Mouse (Mus musculus) left cerebral cortex, adult 18-20 months (tissue): ENCODE measurements around the gene Ppp1r36. TPM values are rescaled to one million over a fixed set of nuclear protein-coding genes. Genes with fewer than 3 reads are reported as not detected.
A peak's percentile ranks its signal among the peaks of the same experiment; 100 is the strongest.
"Not testable (repeated sequence)": the region's sequence is repeated elsewhere in the genome, so short reads cannot be mapped to it uniquely, and the experiment has no call there.

Experiments used
- DNase-seq, 2 experiments: peaks; one replicate each; pipeline ENCODE4 v3.0.0; 2021 to 2022; ENCODE audit warnings: low spot score in 2 of 2, mixed read lengths in 1 of 2
- total RNA-seq, 2 experiments: library from RNA; stranded (reverse); gene quantifications; 2 replicates each; pipeline ENCODE4 v1.2.3; 2021

Ppp1r36 gene
- total RNA-seq, 2 experiments from 2014 or later = 1.6 to 1.8 TPM

GRCm38 (mm10) chr12:76392979-76393378 is 24.4 kb upstream of the Ppp1r36 start:
- no peak for DNase-seq

GRCm38 (mm10) chr12:76397281-76397680 is 20.1 kb upstream of the Ppp1r36 start:
- DNase-seq = no peak

GRCm38 (mm10) chr12:76401674-76402073 is 15.7 kb upstream of the Ppp1r36 start:
- no peak for DNase-seq

GRCm38 (mm10) chr12:76402991-76403885 is 14.1 kb upstream of the Ppp1r36 start:
- peak in 1 of 2 experiments; percentile 80 for DNase-seq

GRCm38 (mm10) chr12:76403886-76404537 is 13.3 kb upstream of the Ppp1r36 start, which contains the start of gene Hspa2:
TSS of gene Hspa2 (plus strand) at chr12:76404176.
- DNase-seq = peak; percentile 100

GRCm38 (mm10) chr12:76404836-76405182 is 12.5 kb upstream of the Ppp1r36 start:
- no peak for DNase-seq

- DNase-seq = peak; percentile 32 to 34
Observed at GRCm38 (mm10) chr12:76405183-76405970, 12.0 kb upstream of the Ppp1r36 start.

- DNase-seq = peak in 1 of 2 experiments; percentile 5
Observed at GRCm38 (mm10) chr12:76405971-76406370, 11.4 kb upstream of the Ppp1r36 start.

- no peak for DNase-seq
Observed at GRCm38 (mm10) chr12:76407184-76407583, 10.2 kb upstream of the Ppp1r36 start.

- DNase-seq = no peak
Observed at GRCm38 (mm10) chr12:76409166-76409565, 8.2 kb upstream of the Ppp1r36 start.

- no peak for DNase-seq
Observed at GRCm38 (mm10) chr12:76415383-76416010, 1.8 kb upstream of the Ppp1r36 start.

GRCm38 (mm10) chr12:76418346-76418745 is 1.0 kb downstream of the Ppp1r36 start:
- DNase-seq = no peak

GRCm38 (mm10) chr12:76425256-76425655 is 7.9 kb downstream of the Ppp1r36 start:
- no peak for DNase-seq

GRCm38 (mm10) chr12:76427546-76427945 is 10.2 kb downstream of the Ppp1r36 start:
- no peak for DNase-seq

GRCm38 (mm10) chr12:76430879-76431406 is 13.6 kb downstream of the Ppp1r36 start:
- peak in 1 of 2 experiments; percentile 6 for DNase-seq

GRCm38 (mm10) chr12:76431431-76431830 is 14.1 kb downstream of the Ppp1r36 start:
- no peak for DNase-seq

- no peak for DNase-seq
Observed at GRCm38 (mm10) chr12:76434111-76434510, 16.8 kb downstream of the Ppp1r36 start.

- no peak for DNase-seq
Observed at GRCm38 (mm10) chr12:76435084-76435483, 17.7 kb downstream of the Ppp1r36 start.

GRCm38 (mm10) chr12:76435549-76435948 is 18.2 kb downstream of the Ppp1r36 start:
- DNase-seq = no peak

GRCm38 (mm10) chr12:76443488-76443887 is 26.1 kb downstream of the Ppp1r36 start:
- not testable (repeated sequence) for DNase-seq

GRCm38 (mm10) chr12:76444359-76444772 is 27.0 kb downstream of the Ppp1r36 start:
- DNase-seq = no peak
